Mouse (Mus musculus): Measurements from ENCODE around the gene Ppan.

GRCm38 (mm10) chr9:20894629-20895028 lies 6.7 kb downstream of the Ppan start:
- no peak for TF ChIP-seq CTCF (IDR thresholded peaks at IDR 0.05; ENCODE audit: borderline replicate concordance, control insufficient read depth, extremely low read depth, insufficient read depth, low read length, poor library complexity)
- no peak for TF ChIP-seq POLR2A (IDR thresholded peaks at IDR 0.05; ENCODE audit: control insufficient read depth, extremely low read depth, insufficient read depth, low read length, poor library complexity)

Data from thymus, adult 2 months (tissue).